Mouse (Mus musculus): ENCODE measurements around the gene Pde10a. TPM values are rescaled to one million over a fixed set of nuclear protein-coding genes. Genes with fewer than 3 reads are reported as not detected.
A peak's percentile ranks its signal among the peaks of the same experiment; 100 is the strongest.

Pde10a gene
- polyA plus RNA-seq, 1 experiment from 2014 or later = 1.5 TPM

DNA sequence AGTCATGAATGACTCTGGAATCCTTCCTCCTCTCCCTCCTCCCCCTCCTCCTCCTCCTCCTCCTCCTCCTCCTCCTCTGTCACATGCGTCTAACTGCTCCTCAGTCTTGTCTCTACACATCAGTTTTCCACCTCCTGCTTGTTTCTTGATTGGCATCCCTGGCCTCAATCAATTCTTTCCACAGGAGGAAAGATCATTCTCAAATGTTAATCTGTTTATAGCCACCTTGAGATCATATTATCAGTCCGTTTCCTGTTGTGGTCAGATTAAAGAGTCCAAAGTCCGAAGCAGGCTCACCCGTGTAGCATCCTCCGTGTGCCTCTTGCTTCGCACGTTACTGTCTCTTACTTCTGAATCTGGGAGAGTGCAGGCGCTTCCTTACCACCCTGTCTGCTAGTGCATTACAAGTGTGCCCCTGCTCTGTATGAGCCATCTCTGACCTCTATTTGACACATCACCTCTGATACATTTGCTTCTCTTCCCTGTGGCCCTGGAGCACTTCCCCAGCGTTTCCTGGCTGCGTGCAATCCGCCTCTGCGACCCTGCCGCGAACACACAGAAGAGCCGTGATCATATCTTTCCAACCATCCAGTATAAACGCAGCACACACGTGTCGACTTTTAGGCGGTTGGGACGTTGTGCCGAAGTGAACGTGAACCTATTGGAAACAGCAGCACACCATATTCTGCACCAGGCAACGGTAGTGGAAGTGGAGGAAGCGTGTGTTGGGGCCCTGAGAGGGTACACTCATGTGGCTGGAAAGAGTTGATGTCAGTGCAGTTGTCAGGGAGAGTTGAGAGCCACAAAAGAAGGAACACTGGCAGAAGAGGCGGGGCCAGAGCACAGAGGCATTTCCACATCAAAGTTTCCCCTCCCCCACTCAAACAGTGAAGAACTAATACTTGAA, 342.4 kb downstream of the Pde10a start:
- 55% methylated on average over 25 of the region's 25 CpGs for WGBS
- Histone ChIP-seq H3K27me3 (no peaks in the 10 kb centered on the region), H3K36me3 (no peaks in the 10 kb centered on the region), H3K9ac (no peak overlapping the region), H3K27ac (no peak overlapping the region), H3K4me3 (no peak overlapping the region), H3K4me1 (peaks cover 15% of the 10 kb centered on the region), H3K4me2 (0 out of 2 replicates have a peak overlapping the region, but pooled peaks have one; percentile 1), H3K9me3 (no peaks in the 10 kb centered on the region)
- peak; percentile 19; the same call in 1 of the 2 replicates for ATAC-seq (ENCODE audit: borderline replicate concordance, extremely low read depth, low FRiP score, low TSS enrichment)

DNA sequence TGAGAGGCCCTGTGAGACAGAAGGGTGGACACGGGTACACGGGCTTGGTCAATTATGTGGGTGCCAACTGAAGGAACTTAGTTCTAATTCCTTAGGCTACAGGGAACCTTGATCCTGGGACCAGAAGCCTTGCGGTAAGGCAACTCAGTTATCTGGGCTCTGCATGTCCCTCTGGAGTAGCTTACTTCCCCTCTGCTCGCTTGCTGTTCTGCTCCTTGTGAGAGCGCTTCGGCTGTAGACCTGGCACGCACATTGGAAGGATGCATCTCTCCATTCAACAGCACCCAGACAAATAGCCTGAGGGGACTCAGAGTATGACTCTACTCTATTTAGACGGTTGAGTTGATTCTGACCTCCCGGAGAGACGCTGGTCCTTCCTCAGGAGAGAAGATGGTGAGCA, 344.1 kb downstream of the Pde10a start:
- Histone ChIP-seq H3K4me2 (no peak overlapping the region), H3K9ac (no peak overlapping the region), H3K4me1 (peaks cover 17% of the 10 kb centered on the region), H3K27me3 (no peaks in the 10 kb centered on the region), H3K4me3 (no peak overlapping the region), H3K27ac (no peak overlapping the region), H3K9me3 (no peaks in the 10 kb centered on the region), H3K36me3 (no peaks in the 10 kb centered on the region)
- ATAC-seq (ENCODE audit: borderline replicate concordance, extremely low read depth, low FRiP score, low TSS enrichment) = no peak
- WGBS = 89% methylated on average over 10 of the region's 10 CpGs

DNA sequence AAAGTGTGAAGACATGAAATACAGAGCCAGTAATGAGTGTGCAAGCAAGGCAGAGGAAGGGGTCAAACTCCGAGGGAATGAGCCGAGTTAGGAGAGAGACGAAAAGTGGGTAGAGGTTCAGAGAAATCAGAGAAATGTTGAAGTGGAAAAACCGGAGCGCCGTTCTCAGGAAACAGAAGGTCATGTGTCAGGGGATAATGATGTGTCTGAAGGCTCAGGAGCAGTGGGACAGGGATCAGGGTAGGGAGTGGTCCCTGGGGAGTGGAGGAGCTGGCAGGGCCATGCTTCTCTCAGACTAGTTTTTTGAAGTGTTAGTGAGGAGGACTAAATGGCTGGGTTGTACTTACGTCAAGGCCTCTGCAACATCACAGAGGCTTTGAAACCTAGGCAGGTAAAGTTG, 345.7 kb downstream of the Pde10a start:
- H3K4me2 ChIP-seq = no peak overlapping the region
- no peak overlapping the region for H3K27ac ChIP-seq
- H3K4me1 ChIP-seq = peaks cover 14% of the 10 kb centered on the region
- WGBS = 36% methylated on average over 7 of the region's 7 CpGs
- no peaks in the 10 kb centered on the region for H3K9me3 ChIP-seq
- no peaks in the 10 kb centered on the region for H3K36me3 ChIP-seq
- ATAC-seq (ENCODE audit: borderline replicate concordance, extremely low read depth, low FRiP score, low TSS enrichment) = no peak
- no peak overlapping the region for H3K4me3 ChIP-seq
- no peaks in the 10 kb centered on the region for H3K27me3 ChIP-seq
- no peak overlapping the region for H3K9ac ChIP-seq

DNA sequence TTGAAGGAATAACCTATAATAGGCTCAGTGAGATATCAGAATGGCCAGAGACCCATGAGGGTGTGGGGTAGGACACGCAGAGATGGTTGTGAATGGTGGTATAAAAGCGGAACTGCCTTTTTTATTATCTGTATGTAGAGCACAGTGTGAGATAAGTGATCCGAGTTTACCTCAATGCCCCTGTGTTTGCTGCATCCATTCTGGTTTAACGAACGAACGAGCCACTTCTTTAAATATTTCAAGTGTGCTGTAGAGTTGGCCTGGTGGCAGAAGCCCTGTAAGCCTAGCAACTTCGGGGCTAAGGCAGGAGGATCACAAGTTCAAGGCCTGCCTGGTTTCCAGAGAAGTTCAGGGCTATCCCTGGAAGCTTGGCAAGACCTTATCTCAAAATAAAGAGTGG, 346.2 kb downstream of the Pde10a start:
- Histone ChIP-seq H3K4me2 (no peak overlapping the region), H3K27me3 (no peaks in the 10 kb centered on the region), H3K9me3 (no peaks in the 10 kb centered on the region), H3K4me3 (no peak overlapping the region), H3K36me3 (no peaks in the 10 kb centered on the region), H3K4me1 (peaks cover 14% of the 10 kb centered on the region), H3K27ac (no peak overlapping the region), H3K9ac (no peak overlapping the region)
- ATAC-seq (ENCODE audit: borderline replicate concordance, extremely low read depth, low FRiP score, low TSS enrichment) = no peak
- 64% methylated on average over 7 of the region's 7 CpGs for WGBS

DNA sequence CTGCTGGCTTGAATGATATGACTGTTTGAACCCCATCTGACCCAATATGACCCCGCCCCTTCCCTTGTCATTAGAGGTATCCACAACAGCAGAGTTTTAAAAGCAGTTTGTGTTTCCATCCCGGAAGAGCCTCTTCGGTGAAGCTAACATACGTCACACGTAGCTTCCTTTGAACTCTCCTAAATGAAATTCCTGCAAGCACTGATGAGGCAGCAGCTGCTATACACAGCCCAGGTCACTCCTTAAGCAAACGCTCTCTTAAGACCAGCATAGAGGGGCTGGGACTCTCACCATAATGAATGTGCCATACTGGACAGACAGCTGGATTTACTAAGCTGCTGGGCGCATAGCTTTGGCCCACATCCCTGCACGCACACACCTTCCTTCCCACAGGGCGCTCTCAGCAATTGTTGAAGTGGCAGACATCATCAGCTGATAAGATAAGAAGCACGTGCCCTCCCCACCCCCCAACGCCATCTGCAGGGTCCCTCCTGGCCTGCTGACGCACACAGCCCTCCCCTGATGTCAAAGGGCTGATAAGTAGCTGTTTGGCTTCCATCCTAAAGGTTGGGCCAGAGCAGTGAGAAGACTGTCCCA, 346.9 kb downstream of the Pde10a start:
- no peak overlapping the region for H3K9ac ChIP-seq
- peak overlapping the region; percentile 40 for H3K4me2 ChIP-seq
- no peaks in the 10 kb centered on the region for H3K36me3 ChIP-seq
- peak; percentile 54; the same call in 1 of the 2 replicates for ATAC-seq (ENCODE audit: borderline replicate concordance, extremely low read depth, low FRiP score, low TSS enrichment)
- H3K27ac ChIP-seq = 0 out of 2 replicates have a peak overlapping the region, but pooled peaks have one; percentile 8
- peaks cover 14% of the 10 kb centered on the region for H3K4me1 ChIP-seq
- 10% methylated on average over 12 of the region's 12 CpGs for WGBS
- no peaks in the 10 kb centered on the region for H3K9me3 ChIP-seq
- no peak overlapping the region for H3K4me3 ChIP-seq
- H3K27me3 ChIP-seq = no peaks in the 10 kb centered on the region

DNA sequence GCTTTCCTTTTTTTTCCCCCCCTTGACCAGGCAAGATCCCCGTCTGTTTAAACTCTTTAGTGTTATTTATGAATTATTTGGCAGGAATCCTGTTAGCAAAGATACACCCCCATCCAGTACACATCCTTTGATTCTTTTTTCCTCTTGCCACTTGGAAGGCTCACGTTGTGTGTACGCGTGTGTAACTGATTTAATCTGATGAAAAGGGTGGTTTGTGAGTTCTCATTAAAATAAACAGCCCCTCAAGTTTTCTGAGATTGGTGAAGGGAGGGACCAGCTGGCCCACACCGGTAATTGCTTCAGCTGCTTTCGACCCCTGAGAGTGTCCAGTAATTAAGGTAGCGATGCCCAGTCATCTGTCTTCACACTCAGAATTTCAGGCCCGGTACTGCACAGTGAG, 347.4 kb downstream of the Pde10a start:
- Histone ChIP-seq H3K4me1 (peaks cover 13% of the 10 kb centered on the region), H3K27ac (no peak overlapping the region), H3K4me2 (peak overlapping the region; percentile 40), H3K9me3 (no peaks in the 10 kb centered on the region), H3K36me3 (no peaks in the 10 kb centered on the region), H3K9ac (no peak overlapping the region), H3K27me3 (no peaks in the 10 kb centered on the region), H3K4me3 (no peak overlapping the region)
- ATAC-seq (ENCODE audit: borderline replicate concordance, extremely low read depth, low FRiP score, low TSS enrichment) = no peak
- 31% methylated on average over 8 of the region's 8 CpGs for WGBS

DNA sequence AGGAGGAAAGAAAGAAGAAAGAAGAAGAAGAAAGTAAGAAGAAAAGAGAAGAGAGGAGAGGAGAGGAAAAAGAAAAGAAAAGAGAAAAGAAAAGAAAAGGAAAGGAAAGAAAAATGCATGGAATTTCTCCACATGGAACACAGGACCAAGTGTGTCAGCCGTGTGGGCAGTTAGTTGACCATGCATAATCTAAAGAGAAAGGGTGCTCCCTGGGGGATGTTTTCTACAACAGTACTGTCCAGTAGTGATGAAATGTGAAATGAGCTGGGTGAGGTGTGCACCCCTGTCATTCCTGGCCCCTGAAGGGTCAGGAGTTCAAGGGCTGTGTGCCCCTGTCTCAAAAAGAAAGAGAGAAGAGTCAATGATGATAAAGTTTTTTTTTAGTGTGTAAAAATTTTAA, 352.9 kb downstream of the Pde10a start:
- Histone ChIP-seq H3K9ac (no peak overlapping the region), H3K4me1 (no peaks in the 10 kb centered on the region), H3K9me3 (no peaks in the 10 kb centered on the region), H3K36me3 (no peaks in the 10 kb centered on the region), H3K27me3 (no peaks in the 10 kb centered on the region), H3K4me3 (no peak overlapping the region), H3K4me2 (no peak overlapping the region), H3K27ac (no peak overlapping the region)
- WGBS = 69% methylated on average over 1 of the region's 1 CpGs
- no peak for ATAC-seq (ENCODE audit: borderline replicate concordance, extremely low read depth, low FRiP score, low TSS enrichment)

DNA sequence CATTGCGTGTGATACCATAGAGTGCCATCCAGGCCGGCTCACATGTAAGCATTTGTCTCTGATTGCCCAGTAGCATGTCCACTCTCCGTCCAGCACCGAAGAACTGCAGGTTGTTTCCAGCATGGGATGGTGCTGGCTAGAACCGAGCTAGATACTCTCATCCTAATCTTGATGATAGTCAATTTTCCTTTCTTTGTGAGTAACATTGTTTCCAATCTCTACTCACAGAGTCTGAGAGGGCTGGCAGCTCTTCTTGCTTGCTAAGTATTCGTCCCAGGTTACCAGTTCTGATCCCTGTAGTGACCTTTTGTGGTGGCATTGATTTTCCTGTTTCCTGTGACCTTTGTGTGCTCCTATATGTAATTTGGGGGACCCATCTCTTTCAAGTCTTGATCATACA, 356.5 kb downstream of the Pde10a start:
- no peak for ATAC-seq (ENCODE audit: borderline replicate concordance, extremely low read depth, low FRiP score, low TSS enrichment)
- H3K27me3 ChIP-seq = no peaks in the 10 kb centered on the region
- 85% methylated on average over 6 of the region's 6 CpGs for WGBS
- no peak overlapping the region for H3K9ac ChIP-seq
- H3K4me3 ChIP-seq = no peak overlapping the region
- no peaks in the 10 kb centered on the region for H3K36me3 ChIP-seq
- H3K4me2 ChIP-seq = no peak overlapping the region
- H3K9me3 ChIP-seq = no peaks in the 10 kb centered on the region
- H3K4me1 ChIP-seq = no peaks in the 10 kb centered on the region
- H3K27ac ChIP-seq = no peak overlapping the region

DNA sequence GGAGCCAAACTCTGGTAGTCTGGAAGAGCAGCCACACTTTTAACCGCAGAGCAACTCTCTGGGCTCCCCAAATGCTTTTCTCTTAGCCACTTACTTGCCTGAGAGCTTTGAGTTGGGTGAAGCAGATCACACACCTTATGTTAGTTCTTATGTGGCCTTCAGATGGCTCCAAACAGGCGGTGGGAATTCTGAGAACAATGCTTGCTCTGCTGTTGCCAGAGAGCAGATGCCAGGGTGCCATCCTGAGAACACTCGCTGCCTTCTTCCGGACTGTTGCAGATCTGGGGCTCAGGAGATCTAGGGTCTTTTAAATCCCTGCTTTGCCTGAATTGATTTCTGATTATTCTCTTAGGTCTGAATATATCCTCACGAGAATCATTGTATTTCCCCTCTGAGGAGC, 359.5 kb downstream of the Pde10a start:
- Histone ChIP-seq H3K4me3 (no peak overlapping the region), H3K4me2 (no peak overlapping the region), H3K9me3 (no peaks in the 10 kb centered on the region), H3K27me3 (no peaks in the 10 kb centered on the region), H3K27ac (no peak overlapping the region), H3K4me1 (no peaks in the 10 kb centered on the region), H3K36me3 (no peaks in the 10 kb centered on the region), H3K9ac (no peak overlapping the region)
- 81% methylated on average over 5 of the region's 5 CpGs for WGBS
- no peak for ATAC-seq (ENCODE audit: borderline replicate concordance, extremely low read depth, low FRiP score, low TSS enrichment)

DNA sequence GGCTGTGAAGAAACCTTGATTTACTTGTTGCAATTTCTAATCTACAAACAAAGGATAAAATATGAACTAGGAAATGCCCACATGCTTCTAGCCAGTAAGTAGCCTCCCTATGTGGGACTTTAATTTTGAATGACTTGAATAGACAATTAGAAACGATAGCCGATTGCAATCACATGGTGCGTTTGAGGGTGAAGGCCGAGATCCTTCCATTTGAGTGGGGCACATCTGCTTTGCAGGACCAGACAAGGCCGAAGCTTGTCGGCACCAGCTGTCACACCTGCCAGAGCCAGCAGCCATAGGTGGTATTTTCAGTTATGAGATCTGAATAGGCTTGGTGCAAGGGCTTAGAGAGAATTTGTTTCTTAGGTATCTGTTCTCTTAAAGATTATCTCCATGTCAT, 360.7 kb downstream of the Pde10a start:
- no peaks in the 10 kb centered on the region for H3K9me3 ChIP-seq
- no peaks in the 10 kb centered on the region for H3K27me3 ChIP-seq
- WGBS = 89% methylated on average over 6 of the region's 6 CpGs
- H3K36me3 ChIP-seq = no peaks in the 10 kb centered on the region
- no peak for ATAC-seq (ENCODE audit: borderline replicate concordance, extremely low read depth, low FRiP score, low TSS enrichment)
- H3K4me3 ChIP-seq = no peak overlapping the region
- no peak overlapping the region for H3K9ac ChIP-seq
- H3K4me2 ChIP-seq = no peak overlapping the region
- H3K27ac ChIP-seq = no peak overlapping the region
- no peaks in the 10 kb centered on the region for H3K4me1 ChIP-seq

DNA sequence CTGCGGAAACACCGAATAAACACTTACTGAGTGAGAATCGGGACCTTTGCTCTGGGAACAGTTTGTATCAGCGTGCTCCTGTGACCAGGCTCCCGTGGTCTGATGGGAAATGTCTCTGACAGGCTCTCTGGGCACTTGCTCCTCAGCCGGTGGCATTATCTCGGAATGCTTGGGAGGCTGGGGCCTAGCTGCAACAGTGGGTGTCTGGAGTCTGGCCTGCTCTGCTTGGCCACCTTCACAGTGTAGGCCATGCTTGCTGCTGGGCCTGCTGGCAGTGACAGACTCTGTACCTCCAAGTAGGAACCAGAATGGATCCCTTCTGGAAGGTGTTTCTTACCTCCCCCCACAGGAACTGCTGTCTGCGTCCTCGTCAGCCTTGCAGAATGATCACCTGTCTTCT, 362.9 kb downstream of the Pde10a start:
- Histone ChIP-seq H3K27ac (no peak overlapping the region), H3K4me3 (no peak overlapping the region), H3K4me1 (peaks cover 2% of the 10 kb centered on the region), H3K9me3 (no peaks in the 10 kb centered on the region), H3K4me2 (no peak overlapping the region), H3K9ac (no peak overlapping the region), H3K36me3 (no peaks in the 10 kb centered on the region), H3K27me3 (no peaks in the 10 kb centered on the region)
- WGBS = 55% methylated on average over 9 of the region's 9 CpGs
- no peak for ATAC-seq (ENCODE audit: borderline replicate concordance, extremely low read depth, low FRiP score, low TSS enrichment)

DNA sequence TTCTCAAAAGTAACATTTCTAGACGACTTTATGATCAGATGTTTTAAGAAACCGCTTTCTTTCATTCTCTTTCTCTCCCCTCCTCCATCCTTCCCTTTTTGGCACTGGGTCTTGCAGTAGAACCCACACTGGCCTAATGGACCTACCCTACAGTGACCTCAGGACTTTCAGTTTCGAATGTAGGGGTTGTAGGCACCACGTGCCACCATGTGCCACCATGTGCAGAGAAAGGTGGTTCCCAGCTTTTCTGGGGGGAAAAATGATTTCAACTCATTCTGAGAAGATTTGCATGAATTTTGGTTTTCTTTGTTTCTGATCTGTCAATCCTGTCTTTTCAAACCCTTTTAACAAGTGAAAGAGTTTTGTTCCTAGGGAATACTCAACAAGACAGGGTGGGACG, 363.5 kb downstream of the Pde10a start:
- Histone ChIP-seq H3K4me3 (no peak overlapping the region), H3K36me3 (no peaks in the 10 kb centered on the region), H3K4me1 (peaks cover 6% of the 10 kb centered on the region), H3K4me2 (no peak overlapping the region), H3K9me3 (no peaks in the 10 kb centered on the region), H3K9ac (no peak overlapping the region), H3K27ac (no peak overlapping the region), H3K27me3 (no peaks in the 10 kb centered on the region)
- no peak for ATAC-seq (ENCODE audit: borderline replicate concordance, extremely low read depth, low FRiP score, low TSS enrichment)
- WGBS = 86% methylated on average over 5 of the region's 5 CpGs

All from lung, embryonic 15.5 days (tissue).